Mouse (Mus musculus) embryonic facial prominence, embryonic 11.5 days (tissue): Measurements from ENCODE around the gene Filip1l. TPM values are rescaled to one million over a fixed set of nuclear protein-coding genes. Genes with fewer than 3 reads are reported as not detected.

Source experiments
- ATAC-seq: fragments of 200-750 bp; cut with Nextera tagmentation; replicated peaks from 2 replicates; pipeline ENCODE4 v1.8.0; 2017; ENCODE audit warnings: low read depth; ENCODE audit not compliant: insufficient number of reproducible peaks, low FRiP score, low TSS enrichment
- DNase-seq: peaks from one replicate; pipeline ENCODE4 v3.0.0-alpha.2; 2015; ENCODE audit warnings: low spot score
- H3K27ac ChIP-seq: fragments of 300-500 bp; sonication (generic); replicated peaks from 2 replicates; pipeline ENCODE4 v1.5.1; 2014; ENCODE audit warnings: mild to moderate bottlenecking, low read depth, low read length, control low read depth
- H3K27me3 ChIP-seq: fragments of 300-500 bp; sonication (generic); 2 replicates; pipeline ENCODE4 v1.6.1; 2014; ENCODE audit warnings: mild to moderate bottlenecking, low read length, moderate library complexity, mixed read lengths; ENCODE audit not compliant: control insufficient read depth, insufficient read depth
- H3K36me3 ChIP-seq: fragments of 300-500 bp; sonication (generic); replicated peaks from 2 replicates; pipeline ENCODE4 v1.6.1; 2014; ENCODE audit warnings: low read depth, mild to moderate bottlenecking, low read length, moderate library complexity, mixed read lengths; ENCODE audit not compliant: control insufficient read depth, insufficient read depth
- H3K4me1 ChIP-seq: fragments of 300-500 bp; sonication (generic); 2 replicates; pipeline ENCODE4 v1.6.1; 2014; ENCODE audit warnings: low read length, mixed read lengths; ENCODE audit not compliant: control insufficient read depth, insufficient read depth
- H3K4me2 ChIP-seq: fragments of 300-500 bp; sonication (generic); 2 replicates; pipeline ENCODE4 v1.6.1; 2014; ENCODE audit warnings: low read depth, mild to moderate bottlenecking, control low read depth, low read length, moderate library complexity
- H3K4me3 ChIP-seq: fragments of 300-500 bp; sonication (generic); 2 replicates; pipeline ENCODE4 v1.5.1; 2014; ENCODE audit warnings: low read depth, low read length, control low read depth
- H3K9ac ChIP-seq: fragments of 300-500 bp; sonication (generic); replicated peaks from 2 replicates; pipeline ENCODE4 v1.6.1; 2014; ENCODE audit warnings: mild to moderate bottlenecking, control low read depth, low read length
- H3K9me3 ChIP-seq: fragments of 300-500 bp; sonication (generic); replicated peaks from 2 replicates; pipeline ENCODE4 v1.6.1; 2016; ENCODE audit warnings: mild to moderate bottlenecking, low read length, inconsistent platforms, mixed read lengths; ENCODE audit not compliant: control insufficient read depth
- WGBS: fragments of 180-500 bp; shearing (Covaris S2); extraction: QIAGEN DNeasy Blood & Tissue Kit; methylation state at CpG from one replicate; pipeline ENCODE4 v1.1.7; 2014; 5-methylcytosine and 5-hydroxymethylcytosine counted together
- polyA plus RNA-seq: library from polyadenylated mRNA; unstranded; fragments of >200 nt; fragmentation: Nextera tagmentation; extraction: Ambion mirVana; gene quantifications from 2 replicates; pipeline ENCODE4 v1.2.1, GENCODE M21; 2014

Gene Filip1l
- polyA plus RNA-seq, 1 experiment from 2014 or later = 24.2 TPM

GRCm38 (mm10) chr16:57606444-57607227 lies 253.7 kb downstream of the Filip1l start, which contains the start of gene Cmss1:
Cmss1 (minus strand) TSS chr16:57606864.
- peak within 1 kb of the TSS; percentile 73 for H3K4me3 ChIP-seq
- ATAC-seq (peak; percentile 78), DNase-seq (peak; percentile 92)
- no peaks in the 10 kb centered on the region for H3K4me1 ChIP-seq
- no peaks in the 10 kb centered on the region for H3K27me3 ChIP-seq
- H3K4me2 ChIP-seq = peak within 1 kb of the TSS; percentile 49
- WGBS = under 1% methylated on average over 64 of the region's 64 CpGs
- peak within 1 kb of the TSS; percentile 54 for H3K9ac ChIP-seq
- no peaks in the 10 kb centered on the region for H3K9me3 ChIP-seq
- H3K36me3 ChIP-seq = no peaks in the 10 kb centered on the region
- H3K27ac ChIP-seq = no peak within 1 kb of the TSS

DNA sequence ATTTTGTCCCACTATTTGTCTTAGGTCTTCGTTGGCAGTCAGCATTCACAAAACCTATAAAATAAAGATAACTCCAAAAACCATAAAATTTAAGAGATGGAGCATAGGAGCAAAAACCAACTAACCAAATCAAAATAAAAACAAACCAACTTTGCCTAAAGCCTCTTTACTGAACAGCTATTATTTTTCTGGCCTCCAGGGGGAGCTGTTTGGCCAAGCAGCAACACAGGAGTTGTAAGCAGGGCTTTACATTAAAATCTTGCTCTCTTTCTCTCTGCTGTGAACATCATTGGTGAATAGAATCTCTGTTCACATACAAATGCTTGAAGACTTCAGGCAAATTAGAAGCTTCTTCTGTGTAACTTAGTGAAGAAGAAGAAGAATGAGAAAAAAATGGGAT lies 258.9 kb downstream of the Filip1l start:
- ATAC-seq = no peak
- H3K36me3 ChIP-seq = no peaks in the 10 kb centered on the region
- H3K9me3 ChIP-seq = no peaks in the 10 kb centered on the region
- no peak overlapping the region for H3K4me3 ChIP-seq
- 5% methylated on average over 1 of the region's 1 CpGs for WGBS
- H3K4me1 ChIP-seq = no peaks in the 10 kb centered on the region
- no peak overlapping the region for H3K9ac ChIP-seq
- no peak overlapping the region for H3K4me2 ChIP-seq
- DNase-seq = peak; percentile 66
- no peak overlapping the region for H3K27ac ChIP-seq
- H3K27me3 ChIP-seq = no peaks in the 10 kb centered on the region

Other genes starting within 250 kb of the Filip1l start
- gene Tomm70a, start 231.4 kb upstream of the Filip1l start, polyA plus RNA-seq = 68.5 and 75.5 TPM in 2 replicates
- gene Nit2, start 185.8 kb upstream of the Filip1l start, polyA plus RNA-seq = 66.3 and 71.0 TPM in 2 replicates
- 23.1 and 25.9 TPM in 2 replicates for gene Tbc1d23, start 121.6 kb upstream of the Filip1l start, polyA plus RNA-seq
- not detected in 2 replicates for gene Tmem30c, start 60.2 kb upstream of the Filip1l start, polyA plus RNA-seq